Mouse (Mus musculus) ES-E14 (cell line): Measurements from ENCODE around the gene Nsun2. TPM values are rescaled to one million over a fixed set of nuclear protein-coding genes. Genes with fewer than 3 reads are reported as not detected.

Experiments
- DNase-seq: peaks from one replicate; pipeline ENCODE4 v3.0.0-alpha.2; 2013; ENCODE audit warnings: low read depth, low spot score
- H3K27ac ChIP-seq: 2 replicates; pipeline ENCODE4 v1.5.1; 2012; ENCODE audit warnings: low read depth, mild to moderate bottlenecking, low read length, moderate library complexity, mixed read lengths; ENCODE audit not compliant: poor library complexity, insufficient read depth, severe bottlenecking
- H3K36me3 ChIP-seq: 2 replicates; pipeline ENCODE4 v1.6.1; 2012; ENCODE audit warnings: mild to moderate bottlenecking, low read length, moderate library complexity, mixed read lengths; ENCODE audit not compliant: control insufficient read depth, poor library complexity, insufficient read depth, severe bottlenecking
- H3K4me1 ChIP-seq, 2 experiments: fragments of 150-350 bp in 1 of 2; sonication (generic) in 1 of 2; 2 replicates each; pipeline ENCODE4 v1.6.1; 2012; ENCODE audit warnings: low read length in 2 of 2, mild to moderate bottlenecking in 1 of 2, mixed read lengths in 1 of 2; ENCODE audit not compliant: control insufficient read depth in 2 of 2, insufficient read depth in 2 of 2, poor library complexity in 1 of 2
- H3K4me3 ChIP-seq, 2 experiments: fragments of 150-350 bp in 1 of 2; sonication (generic) in 1 of 2; 2 replicates each; pipeline ENCODE4 v1.5.1; 2012; ENCODE audit warnings: low read length in 2 of 2, low read depth in 1 of 2, mild to moderate bottlenecking in 1 of 2, mixed read lengths in 1 of 2; ENCODE audit not compliant: insufficient read depth in 1 of 2, poor library complexity in 1 of 2, severe bottlenecking in 1 of 2
- H3K9ac ChIP-seq: 2 replicates; pipeline ENCODE4 v1.6.1; 2012; ENCODE audit warnings: low read depth, mild to moderate bottlenecking, low read length, mixed read lengths; ENCODE audit not compliant: poor library complexity, insufficient read depth, severe bottlenecking
- H3K9me3 ChIP-seq: fragments of 150-350 bp; sonication (generic); 2 replicates; pipeline ENCODE4 v1.6.1; 2012; ENCODE audit warnings: low read depth, mild to moderate bottlenecking, low read length; ENCODE audit not compliant: control insufficient read depth, insufficient read depth
- CHD2 ChIP-seq: IDR thresholded peaks from 2 replicates; pipeline ENCODE4 v1.6.1; 2014; ENCODE audit warnings: mild to moderate bottlenecking, low read depth, low read length, inconsistent platforms
- HCFC1 ChIP-seq: IDR thresholded peaks from 2 replicates; pipeline ENCODE4 v1.6.1; 2012; ENCODE audit warnings: low read length, inconsistent platforms, borderline replicate concordance; ENCODE audit not compliant: insufficient read depth
- MAFK ChIP-seq: IDR thresholded peaks from 2 replicates; pipeline ENCODE4 v1.6.1; 2014; ENCODE audit warnings: mild to moderate bottlenecking, low read depth, low read length, inconsistent platforms; ENCODE audit not compliant: insufficient read depth
- ZC3H11A ChIP-seq: IDR thresholded peaks from 2 replicates; pipeline ENCODE4 v1.6.1; 2012; ENCODE audit warnings: low read depth, mild to moderate bottlenecking, inconsistent platforms, low read length, borderline replicate concordance
- ZNF384 ChIP-seq: IDR thresholded peaks from 2 replicates; pipeline ENCODE4 v1.6.1; 2012; ENCODE audit warnings: low read depth, low read length, inconsistent platforms
- in situ Hi-C, 2 experiments: fragments of 600-800 bp; cut with MboI; formaldehyde crosslinking; loops; one replicate each; pipeline ENCODE4 v1.15.1; 2025; ENCODE audit warnings: low sequenced_read_pairs in 2 of 2, inconsistent platforms in 1 of 2; ENCODE audit not compliant: unreplicated experiment in 2 of 2
- total RNA-seq: library from RNA; depleted of rRNA; stranded (reverse); fragments of 300-350 nt; gene quantifications from 2 replicates; pipeline ENCODE4 v1.2.3, GENCODE M21; 2012; rRNA removed

The Nsun2 gene
- total RNA-seq, 1 experiment: 220 TPM

DNA sequence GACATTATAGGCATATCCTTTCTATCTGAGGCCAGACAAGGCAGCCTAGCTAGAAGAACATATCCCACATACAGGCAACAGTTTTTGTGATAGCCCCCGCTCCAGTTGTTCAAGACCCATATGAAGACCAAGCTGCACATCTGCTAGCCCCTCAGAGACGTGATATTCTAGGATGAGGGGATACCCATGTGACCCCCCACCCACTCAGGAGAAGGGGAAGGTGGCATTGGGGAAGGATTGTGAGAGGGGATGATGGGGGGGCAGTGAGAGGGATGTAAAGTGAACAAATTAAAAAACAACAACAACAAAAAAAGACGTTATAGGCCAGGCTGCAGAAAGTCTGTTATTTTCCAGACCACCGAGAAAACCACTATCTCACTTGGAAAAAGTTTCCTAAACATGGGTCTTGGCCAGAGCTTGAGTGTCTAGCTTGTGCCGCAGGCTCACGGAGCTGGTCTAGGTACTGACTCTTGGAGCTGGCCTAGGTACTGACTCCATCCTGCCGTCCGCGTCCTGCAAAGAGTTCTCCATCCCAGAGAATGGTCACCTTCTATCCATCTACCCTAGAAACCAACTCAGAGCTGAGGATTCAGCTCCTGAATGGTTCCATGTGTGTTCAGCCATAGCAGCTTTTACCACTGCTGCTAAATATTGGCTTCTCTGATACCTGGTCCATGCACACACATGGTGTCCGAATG lies 140.5 kb downstream of the Nsun2 start:
- Histone ChIP-seq H3K4me1 (no peaks in the 10 kb centered on the region), H3K36me3 (no peaks in the 10 kb centered on the region), H3K9ac (no peak overlapping the region), H3K4me3 (no peak overlapping the region), H3K27ac (no peak overlapping the region), H3K9me3 (no peaks in the 10 kb centered on the region)
- no peak for TF ChIP-seq MAFK
- TF ChIP-seq ZNF384: no peak
- TF ChIP-seq HCFC1: no peak
- no peak for TF ChIP-seq CHD2
- TF ChIP-seq ZC3H11A: no peak
- no peak for DNase-seq
- in situ Hi-C loops: no loop called here

Other genes with a start within 250 kb of the Nsun2 start
- 20.0 and 22.3 TPM in 2 replicates for gene Tent4a, start 871 bp downstream of the Nsun2 start, total RNA-seq
- 11.5 and 13.5 TPM in 2 replicates for gene Srd5a1, start 77.7 kb downstream of the Nsun2 start, total RNA-seq
- 0.21 and 0.76 TPM in 2 replicates for gene Ube2ql1, start 206.1 kb downstream of the Nsun2 start, total RNA-seq